Mouse (Mus musculus) heart, postnatal 0 days (tissue): ENCODE measurements at regions not wholly inside any gene's neighbourhood (a gene's known extent, or its start where the extent isn't known, plus 50 kb on each side); places are given as distances from the start of the nearest gene placed in this dataset.

ENCODE experiments used
- CTCF ChIP-seq: IDR thresholded peaks from 2 replicates; pipeline ENCODE4 v1.5.1; 2016; ENCODE audit warnings: antibody characterized with exemption, control low read depth, low read depth
- EP300 ChIP-seq: IDR thresholded peaks from 2 replicates; pipeline ENCODE4 v1.6.1; 2016; ENCODE audit warnings: antibody characterized with exemption, low read depth

GRCm38 (mm10) chr3:38055627-38056026 lies 331.3 kb upstream of the Gm5148 start:
- TF ChIP-seq EP300 (no peak), CTCF (no peak)
